Comparison of ENCODE assay signal across 7 mouse cellular contexts in the genomic region with DNA sequence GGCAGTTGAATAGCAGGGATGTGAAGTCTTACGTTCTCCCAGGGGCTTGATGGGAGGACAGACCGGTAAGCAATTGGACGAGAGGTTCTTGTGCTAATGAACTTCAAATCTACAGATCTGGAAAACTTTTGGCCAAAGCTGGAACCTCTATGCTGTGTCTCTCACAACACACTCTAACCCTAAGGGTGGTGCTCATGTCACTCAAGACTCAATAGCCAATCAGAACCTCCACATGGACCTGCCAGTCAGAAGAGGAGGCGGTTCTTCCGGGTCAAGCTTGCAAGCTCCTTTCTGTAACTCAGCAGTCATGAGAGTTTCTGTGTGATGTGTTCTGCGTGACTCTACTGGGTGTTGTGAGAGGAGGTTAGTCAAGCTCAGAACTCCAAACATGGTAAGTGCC. TPM values are rescaled to one million over a fixed set of nuclear protein-coding genes. Genes with fewer than 3 reads are reported as not detected.
DNase-seq lines count a peak whose midpoint lies in the region; ATAC-seq and TF ChIP-seq lines count a peak whose summit lies in the region.
"Not testable (repeated sequence)": the region's sequence is repeated elsewhere in the genome, so short reads cannot be mapped to it uniquely, and the experiment has no call there.

A gene (plus strand): TSS at position 301 of the 400 bp plus-strand sequence.

- H3K4me3 ChIP-seq in embryonic facial prominence, embryonic 11.5 days (ENCODE audit: low read depth, low read length); heart, embryonic 14.5 days (ENCODE audit: control insufficient read depth in 1 of 2, insufficient read depth in 1 of 2, low read depth in 1 of 2, low read length in 2 of 2); kidney, embryonic 16.5 days (ENCODE audit: low read length); left cerebral cortex, adult 2 months; lung, embryonic 15.5 days: not testable (repeated sequence)

- H3K27ac ChIP-seq in embryonic facial prominence, embryonic 11.5 days (replicated peaks; ENCODE audit: low read depth, low read length); heart, embryonic 14.5 days (replicated peaks in 1 of 2; ENCODE audit: control insufficient read depth in 1 of 2, insufficient read depth in 1 of 2, low read depth in 2 of 2, low read length in 2 of 2); kidney, embryonic 16.5 days (ENCODE audit: low read length); left cerebral cortex, adult 2 months; lung, embryonic 15.5 days: not testable (repeated sequence)

- H3K9me3 ChIP-seq in embryonic facial prominence, embryonic 11.5 days (replicated peaks; ENCODE audit: control insufficient read depth, low read length); heart, embryonic 14.5 days (ENCODE audit: control insufficient read depth, low read length); kidney, embryonic 16.5 days (ENCODE audit: low read length); lung, embryonic 15.5 days: not testable (repeated sequence)

- ATAC-seq in embryonic facial prominence, embryonic 11.5 days (replicated peaks; ENCODE audit: insufficient number of reproducible peaks, low FRiP score, low TSS enrichment, low read depth); heart, embryonic 14.5 days (ENCODE audit: insufficient number of reproducible peaks, insufficient read depth, low FRiP score, low read depth); kidney, embryonic 16.5 days (ENCODE audit: low FRiP score, low TSS enrichment); lung, embryonic 15.5 days (ENCODE audit: borderline replicate concordance, extremely low read depth, low FRiP score, low TSS enrichment): not testable (repeated sequence)

- WGBS in embryonic facial prominence, embryonic 11.5 days = no CpG with 5 or more reads among the region's 6 CpGs
- no CpG with 5 or more reads among the region's 6 CpGs for WGBS in heart, embryonic 14.5 days
- no CpG with 5 or more reads among the region's 6 CpGs for WGBS in kidney, embryonic 16.5 days
- no CpG with 5 or more reads among the region's 6 CpGs for WGBS in lung, embryonic 15.5 days

- H3K9ac ChIP-seq in embryonic facial prominence, embryonic 11.5 days (replicated peaks; ENCODE audit: low read length); heart, embryonic 14.5 days (ENCODE audit: low read length); kidney, embryonic 16.5 days (replicated peaks; ENCODE audit: low read length); lung, embryonic 15.5 days: not testable (repeated sequence)

- not testable (repeated sequence) for H3K27me3 ChIP-seq in embryonic facial prominence, embryonic 11.5 days (ENCODE audit: control insufficient read depth, insufficient read depth, low read length); heart, embryonic 14.5 days (ENCODE audit: control insufficient read depth, insufficient read depth, low read length); kidney, embryonic 16.5 days (ENCODE audit: insufficient read depth, low read length); lung, embryonic 15.5 days

- H3K4me2 ChIP-seq in embryonic facial prominence, embryonic 11.5 days (ENCODE audit: low read depth, low read length); heart, embryonic 14.5 days (ENCODE audit: low read length); kidney, embryonic 16.5 days (replicated peaks; ENCODE audit: low read depth, low read length); lung, embryonic 15.5 days: not testable (repeated sequence)

- H3K4me1 ChIP-seq in embryonic facial prominence, embryonic 11.5 days (ENCODE audit: control insufficient read depth, insufficient read depth, low read length); heart, embryonic 14.5 days (ENCODE audit: control insufficient read depth in 2 of 2, insufficient read depth in 2 of 2, low read length in 2 of 2); kidney, embryonic 16.5 days (ENCODE audit: insufficient read depth, low read length); lung, embryonic 15.5 days: not testable (repeated sequence)

- not testable (repeated sequence) for DNase-seq in adrenal gland, adult 8-10 months; embryonic facial prominence, embryonic 11.5 days (ENCODE audit: low spot score); gastrocnemius, postnatal 14 days; left cerebral cortex, adult 2 months (ENCODE audit: extremely low spot score in 1 of 2, low spot score in 2 of 2)

- H3K36me3 ChIP-seq in embryonic facial prominence, embryonic 11.5 days (replicated peaks; ENCODE audit: control insufficient read depth, insufficient read depth, low read depth, low read length); heart, embryonic 14.5 days (ENCODE audit: control insufficient read depth, insufficient read depth, low read length); kidney, embryonic 16.5 days (ENCODE audit: insufficient read depth, low read length); lung, embryonic 15.5 days: not testable (repeated sequence)

- TF ChIP-seq CTCF in left cerebral cortex, adult 2 months (IDR thresholded peaks at IDR 0.05) = not testable (repeated sequence)

- intact Hi-C loops in gastrocnemius, postnatal 14 days (cut with DNase I; ENCODE audit: low total_unique reads); left cerebral cortex, adult 2 months (cut with DNase I): not testable (repeated sequence)

RNA-seq across cellular contexts. Expression of the gene that starts here (rescaled TPM):
- 10 to 100 TPM; 30.1 to 40.0 (median 37.0) TPM for total RNA-seq in adrenal gland, adult 8-10 months (2022)
- 14.5 and 15.1 TPM in 2 replicates for polyA plus RNA-seq in embryonic facial prominence, embryonic 11.5 days (2014; fragmentation: Nextera tagmentation; extraction: Ambion mirVana)
- total RNA-seq in gastrocnemius, postnatal 14 days (2021) = 10 to 100 TPM; 13.8 to 15.2 TPM
- polyA plus RNA-seq in heart, embryonic 14.5 days (2014; fragmentation: Nextera tagmentation; extraction: Ambion mirVana) = 13.3 and 15.3 TPM in 2 replicates
- polyA plus RNA-seq in kidney, embryonic 16.5 days (2015; fragmentation: Nextera tagmentation; extraction: Ambion mirVana) = 9.8 and 11.7 TPM in 2 replicates
- 10 to 100 TPM; 53.5 to 63.2 TPM for total RNA-seq in left cerebral cortex, adult 2 months (2021)
- 10.6 and 14.1 TPM in 2 replicates for polyA plus RNA-seq in lung, embryonic 15.5 days (2015; fragmentation: Nextera tagmentation; extraction: Ambion mirVana)
